Mouse (Mus musculus) cerebellum, adult 2 months (tissue): ENCODE results near the gene Actr6. TPM values are rescaled to one million over a fixed set of nuclear protein-coding genes. Genes with fewer than 3 reads are reported as not detected.
A peak's percentile ranks its signal among the peaks of the same experiment; 100 is the strongest.
"Not testable (repeated sequence)": the region's sequence is repeated elsewhere in the genome, so short reads cannot be mapped to it uniquely, and the experiment has no call there.

Experiments
- DNase-seq, 2 experiments: peaks; one replicate each; pipeline ENCODE4 v3.0.0; 2021
- H3K27ac ChIP-seq: fragments of 200-500 bp; 2 replicates; pipeline ENCODE4 v1.5.1; 2012; ENCODE audit warnings: low read length, control low read depth, inconsistent platforms; ENCODE audit not compliant: insufficient read depth
- H3K27me3 ChIP-seq: fragments of 200-500 bp; 2 replicates; pipeline ENCODE4 v1.6.1; 2012; ENCODE audit warnings: inconsistent platforms, mild to moderate bottlenecking, low read length, moderate library complexity; ENCODE audit not compliant: control insufficient read depth, insufficient read depth
- H3K4me1 ChIP-seq: fragments of 200-500 bp; 2 replicates; pipeline ENCODE4 v1.6.1; 2011; ENCODE audit warnings: low read length; ENCODE audit not compliant: control insufficient read depth, insufficient read depth
- H3K4me3 ChIP-seq: fragments of 200-500 bp; replicated peaks from 2 replicates; pipeline ENCODE3; 2011; ENCODE audit warnings: mild to moderate bottlenecking, low read depth, low read length, control low read depth; ENCODE audit not compliant: insufficient read depth
- CTCF ChIP-seq: fragments of 200-500 bp; IDR thresholded peaks from 2 replicates; pipeline ENCODE4 v1.5.1; 2011; ENCODE audit warnings: low read depth, mild to moderate bottlenecking, control low read depth, low read length, moderate library complexity, borderline replicate concordance; ENCODE audit not compliant: insufficient read depth
- POLR2A ChIP-seq: fragments of 200-500 bp; IDR thresholded peaks from 2 replicates; pipeline ENCODE4 v1.6.1; 2011; ENCODE audit warnings: low read length, control low read depth, borderline replicate concordance; ENCODE audit not compliant: insufficient read depth
- WGBS: fragments of 180-500 bp; shearing (Covaris S2); methylation state at CpG from one replicate; pipeline ENCODE4 v1.1.7; 2018; 5-methylcytosine and 5-hydroxymethylcytosine counted together
- polyA plus RNA-seq: library from polyadenylated mRNA; depleted of rRNA; stranded (reverse); fragments of >200 nt; gene quantifications from 2 replicates; pipeline ENCODE4 v1.2.3, GENCODE M21; 2012

The Actr6 gene
- polyA plus RNA-seq, 1 experiment: 18.0 TPM

DNA sequence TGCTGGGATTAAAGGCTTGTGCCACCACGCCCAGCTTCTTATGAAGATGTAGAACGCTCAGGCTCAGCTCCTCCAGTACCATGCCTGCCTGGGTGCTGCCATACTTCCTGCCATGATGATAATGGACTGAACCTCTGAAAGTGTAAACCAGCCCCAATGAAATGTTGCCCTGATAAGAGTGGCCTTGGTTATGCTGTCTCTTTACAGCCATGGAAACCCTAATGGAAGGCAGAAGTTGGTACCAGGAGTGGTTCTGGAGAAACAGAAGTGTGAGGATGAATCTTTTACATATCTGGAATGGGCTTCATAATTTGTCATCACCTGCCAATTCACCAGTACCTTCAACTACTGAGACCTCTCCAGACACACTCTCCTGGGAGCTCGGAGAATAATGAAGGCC lies 34.1 kb downstream of the Actr6 start:
- 96% methylated on average over 3 of the region's 3 CpGs for WGBS

DNA sequence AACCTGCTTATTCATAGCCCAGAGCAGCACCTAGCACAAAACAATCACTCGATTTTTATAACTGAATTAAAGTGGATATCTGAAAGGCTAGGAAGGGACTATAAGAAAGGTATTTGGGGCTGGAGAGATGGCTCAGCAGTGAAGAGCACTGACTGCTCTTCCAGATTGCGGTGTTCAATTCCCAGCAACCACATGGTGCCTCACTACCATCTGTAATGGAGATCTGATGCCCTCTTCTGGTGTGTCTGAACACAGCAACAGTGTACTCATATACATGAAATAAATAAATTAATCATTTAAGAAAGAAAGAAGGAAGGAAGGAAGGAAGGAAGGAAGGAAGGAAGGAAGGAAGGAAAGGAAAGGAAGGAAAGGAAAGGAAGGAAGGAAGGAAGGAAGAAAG lies 35.8 kb downstream of the Actr6 start:
- 48% methylated on average over 2 of the region's 2 CpGs for WGBS
- TF ChIP-seq CTCF: 0 out of 2 replicates have a peak, but pooled peaks have one; percentile 15
- not testable (repeated sequence) for DNase-seq, H3K27ac ChIP-seq, H3K4me3 ChIP-seq, H3K4me1 ChIP-seq, H3K27me3 ChIP-seq

More for the DNA sequence above, 34.1 kb downstream of the Actr6 start:
- TF ChIP-seq CTCF (no peak), POLR2A (no peak)
- H3K4me3 ChIP-seq: no peak overlapping the region
- H3K4me1 ChIP-seq: no peaks in the 10 kb centered on the region
- H3K27me3 ChIP-seq: no peaks in the 10 kb centered on the region
- DNase-seq: no peak
- H3K27ac ChIP-seq: no peak overlapping the region

DNA sequence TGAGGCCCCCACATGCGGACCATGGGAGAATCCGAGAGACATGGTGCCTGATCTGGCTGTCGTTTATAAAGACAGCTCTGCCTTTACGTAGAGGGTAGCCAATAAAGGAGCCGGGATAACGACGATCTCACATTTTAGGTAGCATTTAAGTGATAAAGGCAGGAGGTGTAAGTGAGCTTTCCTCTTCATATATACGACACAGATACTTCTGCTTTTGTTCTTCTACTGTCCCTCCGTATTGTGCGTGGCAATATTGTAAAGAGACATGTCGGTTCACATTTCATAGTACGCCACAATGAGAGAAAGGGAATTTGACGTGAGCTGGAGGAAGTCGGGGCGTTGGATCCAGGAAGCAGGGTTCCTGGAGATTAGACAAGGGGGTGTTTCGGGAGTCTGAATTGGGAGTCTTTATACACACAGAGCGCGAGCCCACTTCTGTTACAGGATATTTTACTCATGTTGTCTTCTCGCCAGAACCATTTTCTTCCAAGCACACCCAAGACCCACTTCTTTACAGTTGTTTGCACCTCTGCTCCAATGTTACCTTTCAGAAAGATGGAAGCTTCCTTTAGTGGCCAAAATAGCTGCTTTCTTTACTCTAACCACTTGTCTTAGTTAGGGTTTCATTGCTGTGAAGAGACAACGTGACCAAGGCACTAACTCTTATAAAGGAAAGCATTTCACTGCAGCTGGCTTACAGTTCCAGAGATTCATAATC lies 36.7 kb downstream of the Actr6 start:
- Histone ChIP-seq H3K4me3 (no peak overlapping the region), H3K4me1 (no peaks in the 10 kb centered on the region), H3K27ac (no peak overlapping the region), H3K27me3 (no peaks in the 10 kb centered on the region)
- no peak for TF ChIP-seq POLR2A
- TF ChIP-seq CTCF: no peak
- WGBS: 83% methylated on average over 20 of the region's 20 CpGs
- no peak for DNase-seq

DNA sequence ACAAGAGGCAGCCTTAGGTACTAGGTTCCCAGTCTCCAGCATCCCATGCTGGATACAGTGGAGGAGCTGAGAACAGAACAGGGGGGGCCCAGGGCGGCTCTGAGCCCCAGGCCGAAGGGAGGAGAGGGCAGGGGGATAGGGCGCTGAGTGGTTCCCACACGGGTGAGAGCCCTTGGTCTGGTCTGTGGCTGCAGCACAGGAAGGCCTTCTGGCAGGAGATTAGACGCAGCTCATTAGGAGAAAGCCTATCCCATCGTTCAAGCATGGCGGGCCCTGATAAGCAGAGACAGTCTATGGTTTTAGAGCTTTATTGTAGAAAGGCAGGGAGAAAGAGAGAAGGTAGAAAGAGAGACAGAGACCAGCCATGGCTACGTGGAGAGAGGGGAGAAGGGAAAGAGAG lies 42.1 kb downstream of the Actr6 start:
- H3K4me3 ChIP-seq: no peak overlapping the region
- no peak for DNase-seq
- no peaks in the 10 kb centered on the region for H3K27me3 ChIP-seq
- WGBS: 72% methylated on average over 8 of the region's 8 CpGs
- no peak overlapping the region for H3K27ac ChIP-seq
- TF ChIP-seq POLR2A: no peak
- no peak for TF ChIP-seq CTCF
- peaks cover 7% of the 10 kb centered on the region; the same call in 1 of the 2 replicates for H3K4me1 ChIP-seq

DNA sequence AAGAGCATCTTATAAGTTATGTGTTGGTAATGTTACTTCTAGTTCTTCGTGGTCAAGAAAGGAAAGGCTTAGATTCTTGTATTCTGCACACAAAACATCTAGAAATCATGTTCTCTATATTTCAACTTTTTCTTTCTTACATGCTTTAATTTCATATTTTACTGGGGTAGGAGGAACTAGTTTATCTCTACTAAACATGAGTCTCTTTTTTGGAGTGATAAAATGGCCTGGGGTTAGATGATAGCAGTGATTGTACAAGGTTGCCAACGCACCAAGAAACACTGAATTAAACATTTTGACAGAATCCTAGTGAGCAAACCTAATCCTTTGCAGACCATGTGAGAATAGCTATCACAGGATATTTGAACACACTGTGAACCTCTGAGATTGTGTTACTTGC lies 44.6 kb downstream of the Actr6 start:
- Histone ChIP-seq H3K27ac (no peak overlapping the region), H3K4me3 (no peak overlapping the region), H3K4me1 (peaks cover 7% of the 10 kb centered on the region), H3K27me3 (no peaks in the 10 kb centered on the region)
- no peak for DNase-seq
- TF ChIP-seq CTCF (no peak), POLR2A (no peak)
- 84% methylated on average over 2 of the region's 2 CpGs for WGBS

DNA sequence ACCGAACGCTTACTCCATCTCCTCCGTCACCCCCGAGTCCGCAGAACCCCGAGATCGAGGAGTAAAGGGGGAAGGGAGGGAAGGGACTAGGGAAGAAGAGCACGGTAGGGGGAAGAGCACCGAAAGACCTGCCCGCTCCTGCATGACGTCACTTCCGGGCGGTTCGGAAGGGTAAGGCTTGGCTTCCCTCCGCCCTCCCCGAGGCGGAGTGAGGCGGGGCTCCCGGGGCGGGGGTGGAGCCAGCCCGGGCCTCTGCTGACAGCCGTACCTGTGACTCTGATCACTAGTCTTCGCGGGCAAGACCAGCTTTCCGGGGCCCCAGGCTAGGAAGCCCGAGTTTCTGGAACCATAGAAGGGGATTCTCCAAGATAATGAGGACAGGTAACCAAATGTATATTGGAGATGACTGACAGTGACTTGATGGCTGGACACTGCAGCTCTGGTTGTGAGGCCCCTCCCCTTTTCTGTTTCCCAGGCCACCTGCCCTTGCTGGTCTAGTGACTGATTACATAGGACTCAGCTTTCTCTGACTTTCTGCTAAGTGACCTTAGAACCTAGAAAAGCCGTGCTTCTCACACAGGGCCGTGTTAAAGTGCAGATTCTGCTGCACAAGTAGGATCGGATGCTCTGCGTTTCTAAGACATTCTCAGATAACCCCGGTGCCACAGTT lies 45.8 kb downstream of the Actr6 start, which contains the start of gene Scyl2:
TSS of gene Scyl2 (minus strand) at position 147 of the 670 bp plus-strand sequence.
- H3K27me3 ChIP-seq: no peaks in the 10 kb centered on the region
- DNase-seq: peak; percentile 96 to 97
- peak within 1 kb of the TSS; percentile 97 for H3K4me3 ChIP-seq
- peaks cover 7% of the 10 kb centered on the region for H3K4me1 ChIP-seq
- WGBS: 4% methylated on average over 31 of the region's 31 CpGs
- H3K27ac ChIP-seq: peak within 1 kb of the TSS; percentile 92
- TF ChIP-seq CTCF (no peak), POLR2A (peak; percentile 81; the same call in 1 of the 2 replicates)

DNA sequence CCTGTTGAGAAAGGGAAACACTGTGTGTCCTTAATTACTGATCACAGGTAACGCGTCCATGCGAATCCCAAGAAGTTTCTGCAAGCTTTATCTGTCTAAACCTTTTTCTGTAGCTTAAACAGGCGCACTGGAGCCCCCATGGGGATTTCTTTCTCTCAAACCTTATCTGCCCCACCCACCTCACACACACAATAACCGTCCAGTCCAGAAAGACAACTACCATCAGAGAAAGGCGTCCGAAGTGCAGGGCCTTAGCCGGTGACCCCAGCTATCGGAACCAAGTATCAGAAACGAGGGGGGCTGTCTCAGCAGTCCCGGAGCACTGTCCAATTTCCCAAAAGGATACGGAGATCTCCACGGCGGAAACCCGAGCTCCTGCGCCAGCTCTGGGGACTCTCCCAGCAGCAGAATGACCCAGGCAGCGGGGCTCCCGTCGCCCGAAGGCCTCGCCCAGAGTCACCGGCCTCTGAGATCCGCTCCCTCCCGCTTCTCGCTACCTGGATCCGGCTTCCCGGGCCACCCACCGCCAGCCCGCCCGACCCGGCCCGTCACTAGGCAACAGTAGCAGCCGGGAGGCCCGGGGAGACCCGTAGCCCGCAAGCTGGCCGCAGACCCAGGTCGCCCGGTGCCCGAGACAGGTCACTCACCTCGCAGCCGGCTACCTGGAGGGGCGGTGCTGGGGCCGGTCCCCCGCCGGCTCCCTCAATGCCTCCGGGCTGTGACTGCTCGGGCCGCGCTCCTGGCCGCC lies 46.5 kb downstream of the Actr6 start:
- peaks cover 7% of the 10 kb centered on the region for H3K4me1 ChIP-seq
- TF ChIP-seq POLR2A (no peak), CTCF (no peak)
- peak overlapping the region; percentile 97 for H3K4me3 ChIP-seq
- H3K27me3 ChIP-seq: no peaks in the 10 kb centered on the region
- H3K27ac ChIP-seq: peak overlapping the region; percentile 92
- DNase-seq: no peak
- WGBS: 1% methylated on average over 51 of the region's 51 CpGs
